Mouse (Mus musculus): ENCODE measurements around the gene Gm11437. TPM values are rescaled to one million over a fixed set of nuclear protein-coding genes. Genes with fewer than 3 reads are reported as not detected.

Gene Gm11437
- polyA plus RNA-seq, 1 experiment from 2014 or later, result 0.13 TPM

- H3K9ac ChIP-seq (ENCODE audit: low read depth, low read length), result no peak overlapping the region
- 71% methylated on average over 2 of the region's 2 CpGs for WGBS
- ATAC-seq, result no peak
- no peak overlapping the region for H3K4me2 ChIP-seq (ENCODE audit: low read length)
- no peaks in the 10 kb centered on the region for H3K4me1 ChIP-seq (ENCODE audit: control insufficient read depth, insufficient read depth, low read depth, low read length)
- H3K27ac ChIP-seq (ENCODE audit: low read depth, low read length), result no peak overlapping the region
- no peaks in the 10 kb centered on the region for H3K27me3 ChIP-seq (replicated peaks; ENCODE audit: control insufficient read depth, insufficient read depth, low read length)
- no peaks in the 10 kb centered on the region for H3K36me3 ChIP-seq (ENCODE audit: control insufficient read depth, insufficient read depth, low read length)
- no peaks in the 10 kb centered on the region for H3K9me3 ChIP-seq (ENCODE audit: control insufficient read depth, low read length)
- H3K4me3 ChIP-seq (ENCODE audit: low read length), result no peak overlapping the region
Measured at GRCm38 (mm10) chr11:84150884-84151283, 16.4 kb downstream of the Gm11437 start.

- Histone ChIP-seq H3K27ac (ENCODE audit: low read depth, low read length) (no peak overlapping the region), H3K4me2 (ENCODE audit: low read length) (peak overlapping the region; percentile 21), H3K4me3 (ENCODE audit: low read length) (no peak overlapping the region), H3K9me3 (ENCODE audit: control insufficient read depth, low read length) (no peaks in the 10 kb centered on the region), H3K27me3 (replicated peaks; ENCODE audit: control insufficient read depth, insufficient read depth, low read length) (no peaks in the 10 kb centered on the region), H3K9ac (ENCODE audit: low read depth, low read length) (no peak overlapping the region), H3K36me3 (ENCODE audit: control insufficient read depth, insufficient read depth, low read length) (no peaks in the 10 kb centered on the region), H3K4me1 (ENCODE audit: control insufficient read depth, insufficient read depth, low read depth, low read length) (no peaks in the 10 kb centered on the region)
- ATAC-seq, result no peak
- WGBS, result 41% methylated on average over 3 of the region's 3 CpGs
Measured at GRCm38 (mm10) chr11:84146081-84146480, 21.2 kb downstream of the Gm11437 start.

DNA sequence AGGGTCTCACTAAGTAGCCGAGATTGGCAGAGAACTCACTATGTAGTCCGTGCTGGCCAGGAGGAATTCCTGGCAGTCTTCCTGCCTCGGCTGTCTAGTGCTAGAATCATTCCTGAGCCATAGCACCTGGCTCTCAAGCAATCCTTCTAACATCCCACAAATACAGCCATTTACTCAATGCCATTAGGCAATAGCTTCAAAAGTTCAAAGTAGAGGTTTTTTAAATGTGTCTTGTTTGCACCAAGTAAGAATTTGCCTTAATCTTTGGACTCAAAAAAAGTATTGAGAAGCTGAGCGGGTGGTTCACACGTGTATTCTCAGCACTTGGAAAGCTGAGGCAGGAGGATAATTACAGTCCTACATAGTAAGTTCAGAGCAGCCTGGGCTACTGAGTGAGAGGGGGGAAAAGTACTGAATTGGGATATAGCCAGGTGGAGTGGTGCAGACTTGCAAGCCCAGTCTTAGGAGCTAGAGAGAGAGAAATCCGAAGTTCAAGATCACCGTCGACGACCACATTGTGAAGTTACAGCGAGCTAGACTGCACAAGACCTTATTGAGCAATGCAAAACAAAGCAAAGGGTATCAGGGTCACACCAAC, 22.0 kb downstream of the Gm11437 start:
- H3K9ac ChIP-seq (ENCODE audit: low read depth, low read length), result no peak overlapping the region
- H3K36me3 ChIP-seq (ENCODE audit: control insufficient read depth, insufficient read depth, low read length), result no peaks in the 10 kb centered on the region
- 72% methylated on average over 10 of the region's 10 CpGs for WGBS
- no peak overlapping the region for H3K27ac ChIP-seq (ENCODE audit: low read depth, low read length)
- no peaks in the 10 kb centered on the region for H3K27me3 ChIP-seq (replicated peaks; ENCODE audit: control insufficient read depth, insufficient read depth, low read length)
- H3K4me2 ChIP-seq (ENCODE audit: low read length), result no peak overlapping the region
- ATAC-seq, result no peak
- H3K4me1 ChIP-seq (ENCODE audit: control insufficient read depth, insufficient read depth, low read depth, low read length), result no peaks in the 10 kb centered on the region
- H3K9me3 ChIP-seq (ENCODE audit: control insufficient read depth, low read length), result no peaks in the 10 kb centered on the region
- H3K4me3 ChIP-seq (ENCODE audit: low read length), result no peak overlapping the region

DNA sequence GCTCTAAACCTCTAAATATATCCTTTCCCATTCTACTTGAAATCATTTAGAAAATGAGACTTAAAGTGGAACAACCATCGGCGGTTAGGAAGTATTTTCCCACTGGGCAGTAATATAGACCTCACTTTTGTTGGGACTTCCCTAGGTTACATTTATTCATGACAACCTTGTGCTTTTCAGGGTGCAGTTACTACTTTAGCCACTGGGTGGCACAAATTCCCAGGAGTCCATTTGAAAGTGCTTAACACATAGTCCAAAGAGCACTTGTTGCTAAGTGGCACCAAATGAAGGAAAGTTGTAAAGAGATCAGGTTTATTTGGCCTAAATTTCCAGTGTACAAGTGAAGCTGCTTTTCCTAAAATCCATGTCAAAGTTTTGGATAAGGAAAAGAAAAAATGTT, 25.5 kb downstream of the Gm11437 start:
- Histone ChIP-seq H3K27me3 (replicated peaks; ENCODE audit: control insufficient read depth, insufficient read depth, low read length) (no peaks in the 10 kb centered on the region), H3K4me2 (ENCODE audit: low read length) (no peak overlapping the region), H3K4me3 (ENCODE audit: low read length) (no peak overlapping the region), H3K36me3 (ENCODE audit: control insufficient read depth, insufficient read depth, low read length) (no peaks in the 10 kb centered on the region), H3K4me1 (ENCODE audit: control insufficient read depth, insufficient read depth, low read depth, low read length) (no peaks in the 10 kb centered on the region), H3K9me3 (ENCODE audit: control insufficient read depth, low read length) (no peaks in the 10 kb centered on the region), H3K9ac (ENCODE audit: low read depth, low read length) (no peak overlapping the region), H3K27ac (ENCODE audit: low read depth, low read length) (no peak overlapping the region)
- 52% methylated on average over 2 of the region's 2 CpGs for WGBS
- ATAC-seq, result no peak

GRCm38 (mm10) chr11:84136453-84136852, 30.8 kb downstream of the Gm11437 start:
- H3K4me2 ChIP-seq (ENCODE audit: low read length), result no peak overlapping the region
- H3K4me1 ChIP-seq (ENCODE audit: control insufficient read depth, insufficient read depth, low read depth, low read length), result no peaks in the 10 kb centered on the region
- no peak overlapping the region for H3K27ac ChIP-seq (ENCODE audit: low read depth, low read length)
- no peaks in the 10 kb centered on the region for H3K36me3 ChIP-seq (ENCODE audit: control insufficient read depth, insufficient read depth, low read length)
- H3K9ac ChIP-seq (ENCODE audit: low read depth, low read length), result no peak overlapping the region
- no peaks in the 10 kb centered on the region for H3K9me3 ChIP-seq (ENCODE audit: control insufficient read depth, low read length)
- 76% methylated on average over 3 of the region's 3 CpGs for WGBS
- no peak overlapping the region for H3K4me3 ChIP-seq (ENCODE audit: low read length)
- H3K27me3 ChIP-seq (replicated peaks; ENCODE audit: control insufficient read depth, insufficient read depth, low read length), result no peaks in the 10 kb centered on the region
- no peak for ATAC-seq

DNA sequence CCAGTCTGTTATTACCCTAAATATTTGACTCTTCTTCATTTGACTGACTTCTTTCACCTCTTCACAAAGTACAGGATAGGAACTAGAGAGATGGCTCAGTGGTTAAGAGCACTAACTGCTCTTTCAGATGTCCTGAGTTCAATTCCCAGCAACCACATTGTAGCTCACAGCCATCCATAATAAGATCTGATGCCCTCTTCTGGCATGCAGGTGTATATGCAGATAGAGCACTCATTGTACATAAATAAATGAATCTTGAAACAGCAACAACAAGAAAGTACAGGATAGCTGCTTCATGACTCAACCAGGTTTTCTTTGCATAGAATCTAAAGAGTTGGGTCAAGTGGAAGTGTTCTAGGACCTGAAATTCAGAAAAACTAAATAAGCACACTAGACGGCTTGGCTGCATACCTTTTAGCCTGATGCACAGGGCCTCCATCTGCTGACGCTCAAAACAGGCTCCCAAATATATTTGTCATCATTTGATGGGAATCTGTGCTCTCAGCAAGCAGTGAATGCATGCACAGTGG, 32.9 kb downstream of the Gm11437 start:
- Histone ChIP-seq H3K27ac (ENCODE audit: low read depth, low read length) (no peak overlapping the region), H3K36me3 (ENCODE audit: control insufficient read depth, insufficient read depth, low read length) (no peaks in the 10 kb centered on the region), H3K4me1 (ENCODE audit: control insufficient read depth, insufficient read depth, low read depth, low read length) (no peaks in the 10 kb centered on the region), H3K27me3 (replicated peaks; ENCODE audit: control insufficient read depth, insufficient read depth, low read length) (no peaks in the 10 kb centered on the region), H3K9me3 (ENCODE audit: control insufficient read depth, low read length) (no peaks in the 10 kb centered on the region), H3K4me2 (ENCODE audit: low read length) (no peak overlapping the region), H3K4me3 (ENCODE audit: low read length) (no peak overlapping the region), H3K9ac (ENCODE audit: low read depth, low read length) (no peak overlapping the region)
- 89% methylated on average over 2 of the region's 2 CpGs for WGBS
- ATAC-seq, result no peak

GRCm38 (mm10) chr11:84129799-84130185, 37.5 kb downstream of the Gm11437 start:
- no peaks in the 10 kb centered on the region for H3K27me3 ChIP-seq (replicated peaks; ENCODE audit: control insufficient read depth, insufficient read depth, low read length)
- H3K4me3 ChIP-seq (ENCODE audit: low read length), result peak overlapping the region; percentile 63
- WGBS, result 2% methylated on average over 11 of the region's 11 CpGs
- H3K9me3 ChIP-seq (ENCODE audit: control insufficient read depth, low read length), result no peaks in the 10 kb centered on the region
- H3K4me2 ChIP-seq (ENCODE audit: low read length), result peak overlapping the region; percentile 79
- H3K9ac ChIP-seq (ENCODE audit: low read depth, low read length), result peak overlapping the region; percentile 86
- peaks cover 10% of the 10 kb centered on the region; the same call in 1 of the 2 replicates for H3K36me3 ChIP-seq (ENCODE audit: control insufficient read depth, insufficient read depth, low read length)
- peak; percentile 65 for ATAC-seq
- H3K27ac ChIP-seq (ENCODE audit: low read depth, low read length), result peak overlapping the region; percentile 84; the same call in 1 of the 2 replicates
- no peaks in the 10 kb centered on the region; the same call in 1 of the 2 replicates for H3K4me1 ChIP-seq (ENCODE audit: control insufficient read depth, insufficient read depth, low read depth, low read length)

DNA sequence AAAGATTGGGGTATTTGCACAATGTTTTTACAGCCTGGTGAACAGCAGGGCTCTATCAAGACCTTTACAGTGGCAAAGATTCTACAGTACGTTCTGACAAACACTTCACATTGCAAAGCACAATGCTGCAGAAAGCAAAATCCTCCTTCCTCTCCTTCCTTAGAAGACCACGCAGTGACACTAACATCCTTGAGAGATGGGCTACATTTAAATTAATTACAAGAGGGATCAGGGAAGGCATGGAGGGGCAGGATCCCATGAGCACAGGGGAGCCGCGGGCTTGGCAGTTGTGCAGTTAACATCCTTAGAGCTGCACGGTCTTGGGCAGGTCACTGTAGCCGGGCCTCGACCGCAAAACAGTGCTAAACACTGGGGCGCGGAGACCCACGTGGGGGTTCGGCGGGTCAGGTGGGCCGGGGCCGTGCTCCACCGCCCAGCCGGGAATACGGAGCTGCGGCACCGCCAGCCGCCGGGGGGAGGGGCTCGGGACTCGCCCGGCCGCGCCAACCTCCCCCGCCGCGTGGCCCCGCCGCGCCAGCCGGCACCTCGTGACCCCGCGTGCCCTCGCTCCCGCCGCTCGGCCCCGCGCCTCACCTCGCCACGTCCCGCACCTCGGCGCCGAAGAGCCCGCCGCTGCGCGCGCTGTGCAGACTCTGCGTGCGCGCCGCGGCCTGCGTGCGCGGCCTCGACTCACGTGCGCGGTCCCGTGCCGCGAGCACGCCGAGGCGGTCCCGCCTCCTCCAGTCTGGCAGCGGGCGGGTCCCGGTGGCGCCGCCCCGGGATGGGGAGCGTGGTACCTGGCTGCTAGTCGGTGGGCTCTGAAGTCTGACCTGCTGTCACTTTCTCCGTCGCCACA, 38.1 kb downstream of the Gm11437 start, which contains the start of the genes Tada2a and Acaca:
Gene Tada2a, minus strand, starts transcription at position 658 of the 856 bp plus-strand sequence.
Gene Acaca, plus strand, starts transcription at position 730 of the 856 bp plus-strand sequence.
- Histone ChIP-seq H3K4me1 (ENCODE audit: control insufficient read depth, insufficient read depth, low read depth, low read length) (no peaks in the 10 kb centered on the region; the same call in 1 of the 2 replicates), H3K9ac (ENCODE audit: low read depth, low read length) (peak within 1 kb of the TSS; percentile 86), H3K27me3 (replicated peaks; ENCODE audit: control insufficient read depth, insufficient read depth, low read length) (no peaks in the 10 kb centered on the region), H3K36me3 (ENCODE audit: control insufficient read depth, insufficient read depth, low read length) (peaks cover 10% of the 10 kb centered on the region; the same call in 1 of the 2 replicates), H3K9me3 (ENCODE audit: control insufficient read depth, low read length) (no peaks in the 10 kb centered on the region), H3K4me3 (ENCODE audit: low read length) (peak within 1 kb of the TSS; percentile 63), H3K27ac (ENCODE audit: low read depth, low read length) (peak within 1 kb of the TSS; percentile 84), H3K4me2 (ENCODE audit: low read length) (peak within 1 kb of the TSS; percentile 79)
- ATAC-seq, result peak; percentile 95
- under 1% methylated on average over 53 of the region's 83 CpGs for WGBS

DNA sequence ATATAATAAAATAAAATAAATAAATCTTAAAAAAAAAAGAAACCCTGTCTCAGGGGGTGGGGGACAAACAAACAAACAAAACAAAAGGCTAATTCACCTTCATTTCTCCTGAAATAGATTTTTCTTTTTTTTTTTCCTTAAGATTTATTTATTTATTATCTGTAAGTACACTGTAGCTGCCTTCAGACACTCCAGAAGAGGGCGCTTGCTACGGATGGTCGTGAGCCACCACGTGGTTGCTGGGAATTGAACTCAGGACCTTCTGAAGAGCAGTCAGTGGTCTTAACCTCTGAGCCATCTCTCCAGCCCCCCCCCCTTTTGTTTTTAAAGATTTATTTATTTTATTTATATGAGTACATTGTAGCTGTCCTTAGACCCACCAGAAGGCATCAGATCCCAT, 39.3 kb downstream of the Gm11437 start:
- H3K9ac ChIP-seq (ENCODE audit: low read depth, low read length), result no peak overlapping the region
- no peaks in the 10 kb centered on the region for H3K27me3 ChIP-seq (replicated peaks; ENCODE audit: control insufficient read depth, insufficient read depth, low read length)
- WGBS, result 83% methylated on average over 4 of the region's 4 CpGs
- H3K9me3 ChIP-seq (ENCODE audit: control insufficient read depth, low read length), result no peaks in the 10 kb centered on the region
- no peak for ATAC-seq
- peaks cover 10% of the 10 kb centered on the region; the same call in 1 of the 2 replicates for H3K36me3 ChIP-seq (ENCODE audit: control insufficient read depth, insufficient read depth, low read length)
- H3K4me1 ChIP-seq (ENCODE audit: control insufficient read depth, insufficient read depth, low read depth, low read length), result no peaks in the 10 kb centered on the region; the same call in 1 of the 2 replicates
- H3K4me2 ChIP-seq (ENCODE audit: low read length), result no peak overlapping the region
- no peak overlapping the region for H3K27ac ChIP-seq (ENCODE audit: low read depth, low read length)
- H3K4me3 ChIP-seq (ENCODE audit: low read length), result no peak overlapping the region

All from hindbrain, embryonic 16.5 days (tissue).